Mouse (Mus musculus): ENCODE data around the gene Krt14. TPM values are rescaled to one million over a fixed set of nuclear protein-coding genes. Genes with fewer than 3 reads are reported as not detected.
"Not testable (repeated sequence)": the region's sequence is repeated elsewhere in the genome, so short reads cannot be mapped to it uniquely, and the experiment has no call there.

Krt14 gene
- 1.3 and 2.2 TPM in 2 replicates for polyA plus RNA-seq (2016; fragmentation: Nextera tagmentation; extraction: Ambion mirVana)

DNA sequence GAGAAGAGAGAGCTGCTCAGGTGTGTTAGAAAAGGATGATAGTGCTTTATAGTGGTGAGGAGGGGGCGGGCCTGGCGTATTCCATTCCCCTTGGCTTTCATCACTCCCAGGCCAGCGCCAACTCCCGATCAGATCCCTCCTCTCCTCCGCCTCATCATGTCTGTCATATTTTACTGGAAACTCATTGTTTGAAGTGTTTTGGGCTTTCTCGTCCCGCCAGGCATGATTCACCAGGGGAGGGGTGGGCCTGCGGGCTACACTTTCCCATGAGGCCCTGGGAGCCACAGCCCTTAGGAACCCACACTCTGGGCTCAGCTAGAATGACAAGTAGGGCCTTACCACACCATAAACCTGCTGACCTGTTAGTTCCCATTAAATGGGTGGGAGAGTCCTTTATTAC is at the start of gene Krt14:
TSS of gene Krt14 (minus strand) at position 51 of the 400 bp plus-strand sequence.
- ATAC-seq (ENCODE audit: insufficient number of reproducible peaks, low FRiP score), result no peak
- Histone ChIP-seq H3K27ac (ENCODE audit: poor library complexity, severe bottlenecking) (no peak within 1 kb of the TSS), H3K9me3 (replicated peaks) (no peaks in the 10 kb centered on the region), H3K36me3 (no peaks in the 10 kb centered on the region), H3K4me3 (no peak within 1 kb of the TSS), H3K9ac (no peak within 1 kb of the TSS), H3K27me3 (replicated peaks) (0 out of 2 replicates have a peak, but pooled peaks cover 11% of the 10 kb centered on the region), H3K4me1 (replicated peaks) (no peaks in the 10 kb centered on the region), H3K4me2 (no peak within 1 kb of the TSS)
- WGBS, result 81% methylated on average over 8 of the region's 8 CpGs

GRCm38 (mm10) chr11:100255514-100255913 is 48.2 kb upstream of the Krt14 start:
- H3K4me3 ChIP-seq, result no peak overlapping the region
- H3K9ac ChIP-seq, result no peak overlapping the region
- H3K9me3 ChIP-seq (replicated peaks), result no peaks in the 10 kb centered on the region
- WGBS, result 85% methylated on average over 6 of the region's 6 CpGs
- no peaks in the 10 kb centered on the region for H3K4me1 ChIP-seq (replicated peaks)
- no peak for ATAC-seq (ENCODE audit: insufficient number of reproducible peaks, low FRiP score)
- H3K27ac ChIP-seq (ENCODE audit: poor library complexity, severe bottlenecking), result no peak overlapping the region
- 0 out of 2 replicates have a peak, but pooled peaks cover 3% of the 10 kb centered on the region for H3K27me3 ChIP-seq (replicated peaks)
- H3K36me3 ChIP-seq, result no peaks in the 10 kb centered on the region
- H3K4me2 ChIP-seq, result no peak overlapping the region

GRCm38 (mm10) chr11:100254360-100255090 is 47.2 kb upstream of the Krt14 start:
- Histone ChIP-seq H3K27ac (ENCODE audit: poor library complexity, severe bottlenecking) (no peak overlapping the region), H3K4me3 (no peak overlapping the region), H3K4me2 (no peak overlapping the region), H3K9ac (no peak overlapping the region), H3K9me3 (replicated peaks) (no peaks in the 10 kb centered on the region), H3K4me1 (replicated peaks) (no peaks in the 10 kb centered on the region), H3K27me3 (replicated peaks) (0 out of 2 replicates have a peak, but pooled peaks cover 3% of the 10 kb centered on the region), H3K36me3 (no peaks in the 10 kb centered on the region)
- WGBS, result 45% methylated on average over 5 of the region's 5 CpGs
- ATAC-seq (ENCODE audit: insufficient number of reproducible peaks, low FRiP score), result no peak

- no peaks in the 10 kb centered on the region for H3K9me3 ChIP-seq (replicated peaks)
- no peaks in the 10 kb centered on the region for H3K36me3 ChIP-seq
- no peaks in the 10 kb centered on the region for H3K27me3 ChIP-seq (replicated peaks)
- no peaks in the 10 kb centered on the region for H3K4me1 ChIP-seq (replicated peaks)
- 70% methylated on average over 7 of the region's 7 CpGs for WGBS
- H3K4me3 ChIP-seq, result no peak within 1 kb of the TSS
- ATAC-seq (ENCODE audit: insufficient number of reproducible peaks, low FRiP score), result no peak
- H3K9ac ChIP-seq, result no peak within 1 kb of the TSS
- no peak within 1 kb of the TSS for H3K4me2 ChIP-seq
- H3K27ac ChIP-seq (ENCODE audit: poor library complexity, severe bottlenecking), result no peak within 1 kb of the TSS
These were observed 41.6 kb upstream of the Krt14 start, which contains the start of gene Krt16 for GRCm38 (mm10) chr11:100248852-100249465. Krt16 (minus strand) TSS chr11:100248902.

DNA sequence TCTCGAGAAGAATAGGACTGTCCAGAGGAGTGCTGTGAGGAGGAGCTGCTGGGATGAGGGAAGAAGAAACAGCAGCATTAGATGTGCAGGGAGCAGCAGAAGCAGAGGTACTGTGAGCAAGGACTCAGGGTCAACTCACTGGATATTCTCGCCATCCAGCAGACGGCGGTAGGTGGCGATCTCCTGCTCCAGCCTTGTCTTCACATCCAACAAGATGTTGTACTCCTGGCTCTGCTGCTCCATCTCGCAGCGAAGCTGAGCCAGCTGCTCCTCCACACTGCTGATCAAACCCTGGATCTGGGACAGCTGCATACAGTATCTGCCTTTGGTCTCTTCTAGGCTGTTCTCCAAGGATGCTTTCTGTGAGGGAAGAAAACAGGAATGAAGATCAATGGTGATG is 39.1 kb upstream of the Krt14 start:
- not testable (repeated sequence) for H3K4me3 ChIP-seq; ATAC-seq (ENCODE audit: insufficient number of reproducible peaks, low FRiP score)

DNA sequence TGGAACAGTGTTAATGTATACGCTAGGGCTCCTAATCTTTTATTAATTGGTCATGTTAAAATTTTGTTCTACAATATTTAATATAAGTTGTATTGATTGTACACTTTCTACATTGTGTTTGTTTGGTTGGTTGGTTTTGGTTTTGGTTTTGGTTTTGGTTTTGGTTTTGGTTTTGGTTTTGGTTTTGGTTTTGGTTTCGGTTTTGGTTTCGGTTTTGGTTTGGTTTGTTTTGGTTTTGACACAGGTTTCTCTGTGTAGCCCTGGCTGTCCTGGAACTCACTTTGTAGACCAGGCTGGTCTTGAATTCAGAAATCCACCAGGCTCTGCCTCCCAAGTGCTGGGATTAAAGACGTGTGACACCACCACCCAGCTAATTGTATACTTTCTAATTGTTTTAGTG is 32.9 kb upstream of the Krt14 start:
- not testable (repeated sequence) for H3K36me3 ChIP-seq; H3K4me1 ChIP-seq (replicated peaks); H3K9ac ChIP-seq; H3K4me2 ChIP-seq; H3K27me3 ChIP-seq (replicated peaks); H3K27ac ChIP-seq (ENCODE audit: poor library complexity, severe bottlenecking); ATAC-seq (ENCODE audit: insufficient number of reproducible peaks, low FRiP score); H3K9me3 ChIP-seq (replicated peaks); H3K4me3 ChIP-seq
- WGBS, result 81% methylated on average over 4 of the region's 4 CpGs

More for the DNA sequence above, 39.1 kb upstream of the Krt14 start:
- not testable (repeated sequence) for H3K27me3 ChIP-seq (replicated peaks); H3K36me3 ChIP-seq; H3K4me2 ChIP-seq; H3K9ac ChIP-seq; H3K4me1 ChIP-seq (replicated peaks); H3K27ac ChIP-seq (ENCODE audit: poor library complexity, severe bottlenecking); H3K9me3 ChIP-seq (replicated peaks)
- WGBS, result 50% methylated on average over 7 of the region's 7 CpGs

- no peaks in the 10 kb centered on the region for H3K36me3 ChIP-seq
- H3K9me3 ChIP-seq (replicated peaks), result no peaks in the 10 kb centered on the region
- H3K27me3 ChIP-seq (replicated peaks), result no peaks in the 10 kb centered on the region
- H3K27ac ChIP-seq (ENCODE audit: poor library complexity, severe bottlenecking), result no peak overlapping the region
- H3K4me1 ChIP-seq (replicated peaks), result no peaks in the 10 kb centered on the region
- H3K4me2 ChIP-seq, result no peak overlapping the region
- H3K9ac ChIP-seq, result no peak overlapping the region
- no peak for ATAC-seq (ENCODE audit: insufficient number of reproducible peaks, low FRiP score)
- 66% methylated on average over 8 of the region's 8 CpGs for WGBS
- H3K4me3 ChIP-seq, result no peak overlapping the region
These were observed 14.4 kb upstream of the Krt14 start for GRCm38 (mm10) chr11:100221741-100222140.

DNA sequence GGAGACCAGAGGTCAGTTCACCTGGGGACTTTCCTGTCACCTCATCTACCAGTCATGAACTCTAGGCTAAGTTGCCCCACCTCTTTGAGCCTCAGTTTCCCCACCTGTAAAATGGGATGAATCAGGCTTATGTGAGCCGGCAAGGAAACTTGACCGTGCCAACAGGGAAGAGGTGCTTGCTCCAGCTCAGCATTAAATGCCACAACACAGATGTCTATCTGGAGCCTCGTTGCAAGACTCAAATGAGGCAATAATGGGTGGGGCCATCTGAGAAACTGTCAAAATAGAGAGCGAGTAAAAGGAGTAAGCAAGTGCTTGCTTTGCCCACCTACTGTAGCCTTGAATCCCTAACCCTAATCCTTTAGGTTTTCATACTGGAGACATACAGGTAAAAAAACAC is 12.0 kb upstream of the Krt14 start:
- H3K27me3 ChIP-seq (replicated peaks), result no peaks in the 10 kb centered on the region
- H3K36me3 ChIP-seq, result no peaks in the 10 kb centered on the region
- H3K9ac ChIP-seq, result no peak overlapping the region
- H3K9me3 ChIP-seq (replicated peaks), result no peaks in the 10 kb centered on the region
- no peak overlapping the region for H3K4me2 ChIP-seq
- no peak for ATAC-seq (ENCODE audit: insufficient number of reproducible peaks, low FRiP score)
- 85% methylated on average over 4 of the region's 4 CpGs for WGBS
- no peak overlapping the region for H3K4me3 ChIP-seq
- no peaks in the 10 kb centered on the region for H3K4me1 ChIP-seq (replicated peaks)
- no peak overlapping the region for H3K27ac ChIP-seq (ENCODE audit: poor library complexity, severe bottlenecking)

GRCm38 (mm10) chr11:100208542-100208941 is 1.2 kb upstream of the Krt14 start:
- Histone ChIP-seq H3K9me3 (replicated peaks) (no peaks in the 10 kb centered on the region), H3K36me3 (no peaks in the 10 kb centered on the region), H3K4me3 (no peak overlapping the region), H3K9ac (no peak overlapping the region), H3K4me1 (replicated peaks) (no peaks in the 10 kb centered on the region), H3K27ac (ENCODE audit: poor library complexity, severe bottlenecking) (no peak overlapping the region), H3K4me2 (no peak overlapping the region), H3K27me3 (replicated peaks) (0 out of 2 replicates have a peak, but pooled peaks cover 6% of the 10 kb centered on the region)
- WGBS, result 22% methylated on average over 6 of the region's 6 CpGs
- ATAC-seq (ENCODE audit: insufficient number of reproducible peaks, low FRiP score), result no peak

DNA sequence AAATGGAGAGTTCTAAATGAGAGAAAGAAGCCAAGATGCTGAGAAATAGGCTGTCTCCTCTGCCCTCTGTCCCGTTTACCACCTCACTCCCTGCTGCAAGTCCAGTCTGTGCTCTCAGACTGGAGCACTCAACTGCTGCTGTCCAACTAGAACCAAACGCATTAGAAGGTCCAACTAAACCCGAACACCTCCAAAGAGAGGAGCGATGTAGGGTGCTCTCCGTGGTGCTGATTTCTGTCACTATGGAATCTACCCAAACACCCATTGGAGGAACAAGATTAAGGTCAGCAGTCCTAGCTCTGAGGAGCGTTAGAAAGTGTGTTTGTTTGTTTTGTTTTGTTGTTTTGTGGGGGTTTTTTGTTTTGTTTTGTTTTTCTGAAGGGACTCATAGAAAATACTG is 3.9 kb downstream of the Krt14 start:
- Histone ChIP-seq H3K4me1 (replicated peaks) (no peaks in the 10 kb centered on the region), H3K4me3 (no peak overlapping the region), H3K27ac (ENCODE audit: poor library complexity, severe bottlenecking) (no peak overlapping the region), H3K27me3 (replicated peaks) (0 out of 2 replicates have a peak, but pooled peaks cover 8% of the 10 kb centered on the region), H3K4me2 (no peak overlapping the region), H3K9me3 (replicated peaks) (no peaks in the 10 kb centered on the region), H3K9ac (no peak overlapping the region), H3K36me3 (no peaks in the 10 kb centered on the region)
- no peak for ATAC-seq (ENCODE audit: insufficient number of reproducible peaks, low FRiP score)
- 12% methylated on average over 6 of the region's 6 CpGs for WGBS

- WGBS, result 82% methylated on average over 4 of the region's 4 CpGs
- Histone ChIP-seq H3K36me3 (no peaks in the 10 kb centered on the region), H3K9ac (no peak overlapping the region), H3K4me3 (no peak overlapping the region), H3K27ac (ENCODE audit: poor library complexity, severe bottlenecking) (no peak overlapping the region), H3K27me3 (replicated peaks) (0 out of 2 replicates have a peak, but pooled peaks cover 8% of the 10 kb centered on the region), H3K9me3 (replicated peaks) (no peaks in the 10 kb centered on the region), H3K4me1 (replicated peaks) (no peaks in the 10 kb centered on the region), H3K4me2 (no peak overlapping the region)
- ATAC-seq (ENCODE audit: insufficient number of reproducible peaks, low FRiP score), result no peak
These were observed 4.4 kb downstream of the Krt14 start for GRCm38 (mm10) chr11:100202906-100203305.

All from heart, embryonic 12.5 days (tissue).